Mouse (Mus musculus): Measurements from ENCODE around the gene Rpl10a. TPM values are rescaled to one million over a fixed set of nuclear protein-coding genes. Genes with fewer than 3 reads are reported as not detected.
A peak's percentile ranks its signal among the peaks of the same experiment; 100 is the strongest.

Gene Rpl10a
- polyA plus RNA-seq, 1 experiment from 2014 or later, result 852 TPM

GRCm38 (mm10) chr17:28286964-28287363, 41.3 kb upstream of the Rpl10a start:
- Histone ChIP-seq H3K4me1 (ENCODE audit: control insufficient read depth, insufficient read depth, low read length) (no peaks in the 10 kb centered on the region), H3K27ac (replicated peaks; ENCODE audit: low read depth, low read length) (no peak overlapping the region), H3K9me3 (ENCODE audit: control insufficient read depth, low read length) (0 out of 2 replicates have a peak, but pooled peaks cover under 1% of the 10 kb centered on the region), H3K4me2 (ENCODE audit: low read depth, low read length) (no peak overlapping the region), H3K27me3 (replicated peaks; ENCODE audit: control insufficient read depth, insufficient read depth, low read length) (no peaks in the 10 kb centered on the region), H3K4me3 (ENCODE audit: low read depth, low read length) (no peak overlapping the region), H3K9ac (ENCODE audit: low read depth, low read length) (no peak overlapping the region), H3K36me3 (ENCODE audit: control insufficient read depth, insufficient read depth, low read length) (0 out of 2 replicates have a peak, but pooled peaks cover 3% of the 10 kb centered on the region)
- no peak for ATAC-seq (ENCODE audit: low read depth)
- 55% methylated on average over 5 of the region's 5 CpGs for WGBS
- no peak for DNase-seq (ENCODE audit: low spot score)

DNA sequence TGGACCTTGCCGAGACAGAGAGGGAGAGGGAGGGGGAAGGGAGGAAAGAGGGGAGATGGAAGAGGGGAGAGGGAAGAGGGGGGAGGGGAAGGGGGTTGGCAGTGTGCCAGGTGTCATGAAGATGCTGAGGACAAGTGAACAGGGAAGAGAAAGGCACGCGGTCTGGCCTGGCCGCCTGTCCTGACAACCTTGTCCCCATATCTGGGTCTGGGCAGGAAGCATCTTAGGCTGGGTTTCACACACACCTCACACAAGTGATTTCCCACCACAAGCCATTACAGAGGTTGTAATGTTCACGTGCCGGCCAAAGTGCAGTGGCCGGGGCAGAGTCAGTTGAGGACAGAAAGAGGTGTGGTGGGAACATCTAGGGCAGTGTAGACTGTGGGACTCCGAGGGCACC, 40.7 kb upstream of the Rpl10a start:
- H3K36me3 ChIP-seq (ENCODE audit: control insufficient read depth, insufficient read depth, low read length), result peaks cover 8% of the 10 kb centered on the region; the same call in 1 of the 2 replicates
- no peaks in the 10 kb centered on the region for H3K4me1 ChIP-seq (ENCODE audit: control insufficient read depth, insufficient read depth, low read length)
- H3K27me3 ChIP-seq (replicated peaks; ENCODE audit: control insufficient read depth, insufficient read depth, low read length), result no peaks in the 10 kb centered on the region
- no peak overlapping the region for H3K27ac ChIP-seq (replicated peaks; ENCODE audit: low read depth, low read length)
- no peak for DNase-seq (ENCODE audit: low spot score)
- no peak overlapping the region for H3K4me3 ChIP-seq (ENCODE audit: low read depth, low read length)
- WGBS, result 72% methylated on average over 8 of the region's 8 CpGs
- H3K4me2 ChIP-seq (ENCODE audit: low read depth, low read length), result no peak overlapping the region
- H3K9ac ChIP-seq (ENCODE audit: low read depth, low read length), result no peak overlapping the region
- ATAC-seq (ENCODE audit: low read depth), result no peak
- H3K9me3 ChIP-seq (ENCODE audit: control insufficient read depth, low read length), result 0 out of 2 replicates have a peak, but pooled peaks cover 4% of the 10 kb centered on the region

DNA sequence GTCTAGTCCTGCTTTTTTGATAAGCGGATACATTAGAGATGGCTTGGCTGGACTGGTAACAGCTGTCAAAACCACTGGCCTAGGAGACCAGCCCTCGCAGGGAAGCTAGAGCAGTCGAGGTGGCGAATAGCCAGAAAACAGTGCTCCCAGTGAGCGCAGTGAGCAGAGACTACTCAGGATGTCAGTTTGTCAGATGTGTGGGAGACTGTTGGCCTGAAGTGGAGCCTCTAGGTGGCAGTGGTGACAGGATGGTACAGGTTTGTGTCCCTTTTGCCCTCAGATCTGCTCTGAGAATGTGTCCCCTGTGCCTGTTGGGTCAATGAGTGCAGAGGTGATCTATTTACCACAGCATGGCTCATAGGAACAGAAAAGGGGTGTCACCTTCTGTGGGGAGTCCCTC, 40.3 kb upstream of the Rpl10a start:
- DNase-seq (ENCODE audit: low spot score) (no peak), ATAC-seq (ENCODE audit: low read depth) (no peak)
- Histone ChIP-seq H3K9me3 (ENCODE audit: control insufficient read depth, low read length) (0 out of 2 replicates have a peak, but pooled peaks cover 4% of the 10 kb centered on the region), H3K4me1 (ENCODE audit: control insufficient read depth, insufficient read depth, low read length) (no peaks in the 10 kb centered on the region), H3K27ac (replicated peaks; ENCODE audit: low read depth, low read length) (no peak overlapping the region), H3K27me3 (replicated peaks; ENCODE audit: control insufficient read depth, insufficient read depth, low read length) (no peaks in the 10 kb centered on the region), H3K9ac (ENCODE audit: low read depth, low read length) (no peak overlapping the region), H3K4me3 (ENCODE audit: low read depth, low read length) (no peak overlapping the region), H3K36me3 (ENCODE audit: control insufficient read depth, insufficient read depth, low read length) (peaks cover 8% of the 10 kb centered on the region; the same call in 1 of the 2 replicates), H3K4me2 (ENCODE audit: low read depth, low read length) (no peak overlapping the region)
- WGBS, result 66% methylated on average over 5 of the region's 5 CpGs

DNA sequence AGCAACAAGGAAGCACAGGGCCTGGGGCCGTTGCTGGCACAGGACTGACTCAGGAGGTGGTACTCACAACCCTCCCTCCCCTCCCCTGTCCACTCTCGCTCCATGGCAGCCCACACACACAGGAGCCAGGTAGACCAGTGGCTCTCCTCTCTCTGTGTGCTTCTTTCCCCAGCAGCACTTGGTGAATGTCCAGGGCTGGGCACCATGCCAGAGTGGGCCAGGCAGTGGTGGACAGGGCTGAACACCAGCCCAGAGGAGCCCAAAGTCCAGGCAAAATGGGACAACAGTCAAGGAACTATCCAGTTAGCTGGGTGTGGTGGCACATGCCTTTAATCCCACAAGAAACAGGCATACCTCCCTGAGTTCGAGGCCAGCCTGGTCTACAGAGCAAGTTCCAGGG, 38.0 kb upstream of the Rpl10a start:
- Histone ChIP-seq H3K4me2 (ENCODE audit: low read depth, low read length) (no peak overlapping the region), H3K36me3 (ENCODE audit: control insufficient read depth, insufficient read depth, low read length) (peaks cover 8% of the 10 kb centered on the region; the same call in 1 of the 2 replicates), H3K9me3 (ENCODE audit: control insufficient read depth, low read length) (0 out of 2 replicates have a peak, but pooled peaks cover 4% of the 10 kb centered on the region), H3K9ac (ENCODE audit: low read depth, low read length) (no peak overlapping the region), H3K27me3 (replicated peaks; ENCODE audit: control insufficient read depth, insufficient read depth, low read length) (no peaks in the 10 kb centered on the region), H3K4me3 (ENCODE audit: low read depth, low read length) (no peak overlapping the region), H3K4me1 (ENCODE audit: control insufficient read depth, insufficient read depth, low read length) (no peaks in the 10 kb centered on the region), H3K27ac (replicated peaks; ENCODE audit: low read depth, low read length) (no peak overlapping the region)
- DNase-seq (ENCODE audit: low spot score) (no peak), ATAC-seq (ENCODE audit: low read depth) (no peak)
- WGBS, result 69% methylated on average over 3 of the region's 3 CpGs

DNA sequence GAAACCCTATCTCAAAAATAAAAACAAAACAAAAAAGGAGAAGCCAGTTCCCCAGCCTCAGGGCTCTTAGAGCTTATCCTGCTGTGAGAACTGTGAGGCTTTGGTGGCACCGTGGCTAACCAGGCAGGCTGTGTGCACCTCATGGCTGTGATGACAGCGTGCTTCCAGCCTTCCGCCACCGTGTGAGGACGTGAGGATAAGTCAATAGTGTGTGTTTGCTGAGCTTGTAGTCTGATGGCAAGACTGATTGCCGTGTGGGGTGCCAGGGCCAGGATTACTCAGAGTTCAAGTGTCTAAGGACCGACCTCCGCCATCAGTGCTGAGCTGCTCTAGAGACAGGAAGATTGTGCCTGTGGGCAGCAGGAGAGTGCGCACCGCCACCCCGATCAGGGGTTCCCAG, 37.6 kb upstream of the Rpl10a start:
- Histone ChIP-seq H3K4me2 (ENCODE audit: low read depth, low read length) (no peak overlapping the region), H3K27ac (replicated peaks; ENCODE audit: low read depth, low read length) (no peak overlapping the region), H3K9ac (ENCODE audit: low read depth, low read length) (no peak overlapping the region), H3K36me3 (ENCODE audit: control insufficient read depth, insufficient read depth, low read length) (peaks cover 8% of the 10 kb centered on the region; the same call in 1 of the 2 replicates), H3K27me3 (replicated peaks; ENCODE audit: control insufficient read depth, insufficient read depth, low read length) (no peaks in the 10 kb centered on the region), H3K4me1 (ENCODE audit: control insufficient read depth, insufficient read depth, low read length) (no peaks in the 10 kb centered on the region), H3K4me3 (ENCODE audit: low read depth, low read length) (no peak overlapping the region), H3K9me3 (ENCODE audit: control insufficient read depth, low read length) (0 out of 2 replicates have a peak, but pooled peaks cover 4% of the 10 kb centered on the region)
- WGBS, result 79% methylated on average over 11 of the region's 11 CpGs
- ATAC-seq (ENCODE audit: low read depth) (no peak), DNase-seq (ENCODE audit: low spot score) (no peak)

- H3K4me1 ChIP-seq (ENCODE audit: control insufficient read depth, insufficient read depth, low read length), result no peaks in the 10 kb centered on the region
- no peak overlapping the region for H3K27ac ChIP-seq (replicated peaks; ENCODE audit: low read depth, low read length)
- H3K9me3 ChIP-seq (ENCODE audit: control insufficient read depth, low read length), result 0 out of 2 replicates have a peak, but pooled peaks cover 4% of the 10 kb centered on the region
- no peak overlapping the region for H3K4me2 ChIP-seq (ENCODE audit: low read depth, low read length)
- no peak overlapping the region for H3K4me3 ChIP-seq (ENCODE audit: low read depth, low read length)
- H3K36me3 ChIP-seq (ENCODE audit: control insufficient read depth, insufficient read depth, low read length), result peaks cover 8% of the 10 kb centered on the region; the same call in 1 of the 2 replicates
- DNase-seq (ENCODE audit: low spot score), result no peak
- no peak for ATAC-seq (ENCODE audit: low read depth)
- 79% methylated on average over 7 of the region's 7 CpGs for WGBS
- H3K27me3 ChIP-seq (replicated peaks; ENCODE audit: control insufficient read depth, insufficient read depth, low read length), result no peaks in the 10 kb centered on the region
- H3K9ac ChIP-seq (ENCODE audit: low read depth, low read length), result no peak overlapping the region
These were observed 36.9 kb upstream of the Rpl10a start for GRCm38 (mm10) chr17:28291346-28291745.

DNA sequence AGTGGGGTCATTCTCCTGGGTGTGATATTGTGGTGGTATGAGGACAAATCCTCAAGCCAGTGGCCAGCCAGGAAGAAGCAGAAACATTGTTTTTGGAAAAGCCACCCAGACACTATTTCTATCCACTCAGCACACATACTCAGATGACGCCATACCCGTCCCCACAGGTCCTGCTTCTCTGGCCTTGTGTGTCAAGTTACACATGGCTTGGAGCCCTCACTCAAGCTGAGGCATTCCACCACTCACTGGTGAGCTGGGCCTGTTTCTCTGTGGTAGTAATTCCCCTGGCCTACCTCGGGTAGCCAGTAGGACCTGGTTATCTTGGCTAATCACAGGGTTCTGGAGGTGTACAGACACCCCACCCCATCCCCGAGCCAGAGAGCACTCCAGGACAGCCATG, 34.6 kb upstream of the Rpl10a start:
- Histone ChIP-seq H3K9me3 (ENCODE audit: control insufficient read depth, low read length) (0 out of 2 replicates have a peak, but pooled peaks cover 4% of the 10 kb centered on the region), H3K9ac (ENCODE audit: low read depth, low read length) (no peak overlapping the region), H3K27ac (replicated peaks; ENCODE audit: low read depth, low read length) (no peak overlapping the region), H3K4me3 (ENCODE audit: low read depth, low read length) (no peak overlapping the region), H3K4me1 (ENCODE audit: control insufficient read depth, insufficient read depth, low read length) (no peaks in the 10 kb centered on the region), H3K4me2 (ENCODE audit: low read depth, low read length) (no peak overlapping the region), H3K36me3 (ENCODE audit: control insufficient read depth, insufficient read depth, low read length) (peaks cover 14% of the 10 kb centered on the region), H3K27me3 (replicated peaks; ENCODE audit: control insufficient read depth, insufficient read depth, low read length) (no peaks in the 10 kb centered on the region)
- ATAC-seq (ENCODE audit: low read depth) (no peak), DNase-seq (ENCODE audit: low spot score) (peak; percentile 55)
- WGBS, result 43% methylated on average over 4 of the region's 4 CpGs

- H3K27me3 ChIP-seq (replicated peaks; ENCODE audit: control insufficient read depth, insufficient read depth, low read length), result no peaks in the 10 kb centered on the region
- no peak overlapping the region for H3K4me2 ChIP-seq (ENCODE audit: low read depth, low read length)
- no peak overlapping the region for H3K4me3 ChIP-seq (ENCODE audit: low read depth, low read length)
- peak overlapping the region; percentile 15; the same call in 1 of the 2 replicates for H3K27ac ChIP-seq (replicated peaks; ENCODE audit: low read depth, low read length)
- DNase-seq (ENCODE audit: low spot score) (peak; percentile 30), ATAC-seq (ENCODE audit: low read depth) (peak; percentile 45)
- 60% methylated on average over 12 of the region's 17 CpGs for WGBS
- H3K36me3 ChIP-seq (ENCODE audit: control insufficient read depth, insufficient read depth, low read length), result peaks cover 21% of the 10 kb centered on the region
- 0 out of 2 replicates have a peak, but pooled peaks cover 4% of the 10 kb centered on the region for H3K9me3 ChIP-seq (ENCODE audit: control insufficient read depth, low read length)
- H3K9ac ChIP-seq (ENCODE audit: low read depth, low read length), result peak overlapping the region; percentile 19; the same call in 1 of the 2 replicates
- H3K4me1 ChIP-seq (ENCODE audit: control insufficient read depth, insufficient read depth, low read length), result no peaks in the 10 kb centered on the region
These were observed 33.6 kb upstream of the Rpl10a start for GRCm38 (mm10) chr17:28294449-28295333.
